Mouse (Mus musculus) T-helper 17 cell (primary cell): ENCODE data around the gene Gab2.

ENCODE experiments used
- in situ Hi-C, 2 experiments: fragments of 300-600 bp; cut with MboI, MseI; formaldehyde crosslinking; loops; 1 replicate in 1 of 2; 2 replicates in 1 of 2; pipeline ENCODE4 v1.15.1; 2025; ENCODE audit warnings: high pct_unique_total_duplicates in 2 of 2

The Gab2 gene

GRCm38 (mm10) chr7:97312196-97312595, 230.8 kb downstream of the Gab2 start:
- in situ Hi-C loops = no loop called here

GRCm38 (mm10) chr7:97312856-97313255, 231.5 kb downstream of the Gab2 start:
- in situ Hi-C loops = no loop called here

- in situ Hi-C loops = no loop called here
Observed at GRCm38 (mm10) chr7:97313364-97313995, 232.1 kb downstream of the Gab2 start.

- in situ Hi-C loops = no loop called here
Observed at GRCm38 (mm10) chr7:97314646-97315045, 233.3 kb downstream of the Gab2 start.

- in situ Hi-C loops = no loop called here
Observed at GRCm38 (mm10) chr7:97315656-97316055, 234.3 kb downstream of the Gab2 start.

- in situ Hi-C loops = no loop called here
Observed at GRCm38 (mm10) chr7:97317706-97318105, 236.3 kb downstream of the Gab2 start.

- in situ Hi-C loops = no loop called here
Observed at GRCm38 (mm10) chr7:97324342-97324741, 243.0 kb downstream of the Gab2 start.

- in situ Hi-C loops = no loop called here
Observed at GRCm38 (mm10) chr7:97325156-97325985, 244.0 kb downstream of the Gab2 start.

GRCm38 (mm10) chr7:97327376-97327775, 246.0 kb downstream of the Gab2 start:
- in situ Hi-C loops = no loop called here

- in situ Hi-C loops = no loop called here
Observed at GRCm38 (mm10) chr7:97328891-97329588, 247.7 kb downstream of the Gab2 start.

- in situ Hi-C loops = loop anchor here in 1 of 2 experiments (5.0 kb wide), 1 partner anchor 38 kb away; no protein-coding TSS in a partner anchor
Observed at GRCm38 (mm10) chr7:97329676-97330075, 248.3 kb downstream of the Gab2 start.

GRCm38 (mm10) chr7:97330931-97331645, 249.7 kb downstream of the Gab2 start:
- in situ Hi-C loops = loop anchor here in 1 of 2 experiments (5.0 kb wide), 1 partner anchor 36 kb away; no protein-coding TSS in a partner anchor

- in situ Hi-C loops = loop anchor here in 1 of 2 experiments (5.0 kb wide), 1 partner anchor 35 kb away; no protein-coding TSS in a partner anchor
Observed at GRCm38 (mm10) chr7:97331726-97332666, 250.6 kb downstream of the Gab2 start, which contains the start of the genes Usp35 and Kctd21. Gene Usp35, minus strand, starts transcription at chr7:97332020. Gene Kctd21, plus strand, starts transcription at chr7:97332327.

- in situ Hi-C loops = loop anchor here in 1 of 2 experiments (5.0 kb wide), 1 partner anchor 35 kb away; no protein-coding TSS in a partner anchor
Observed at GRCm38 (mm10) chr7:97332667-97333041, 251.3 kb downstream of the Gab2 start.

- in situ Hi-C loops = loop anchor here in 1 of 2 experiments (5.0 kb wide), 1 partner anchor 34 kb away; no protein-coding TSS in a partner anchor
Observed at GRCm38 (mm10) chr7:97333113-97333898, 251.9 kb downstream of the Gab2 start.

- in situ Hi-C loops = loop anchor here in 1 of 2 experiments (5.0 kb wide), 1 partner anchor 33 kb away; no protein-coding TSS in a partner anchor
Observed at GRCm38 (mm10) chr7:97334406-97334805, 253.0 kb downstream of the Gab2 start.

- in situ Hi-C loops = no loop called here
Observed at GRCm38 (mm10) chr7:97336678-97337077, 255.3 kb downstream of the Gab2 start.

- in situ Hi-C loops = no loop called here
Observed at GRCm38 (mm10) chr7:97338593-97338992, 257.2 kb downstream of the Gab2 start.

GRCm38 (mm10) chr7:97339623-97340022, 258.2 kb downstream of the Gab2 start:
- in situ Hi-C loops = no loop called here
